Mouse (Mus musculus) neural tube, embryonic 12.5 days (tissue): ENCODE results near the gene Sec22a. TPM values are rescaled to one million over a fixed set of nuclear protein-coding genes. Genes with fewer than 3 reads are reported as not detected.

Experiments used
- ATAC-seq: fragments of 200-750 bp; cut with Nextera tagmentation; 2 replicates; pipeline ENCODE4 v1.8.0; 2017; ENCODE audit warnings: low read depth, mild to moderate bottlenecking, moderate TSS enrichment, moderate library complexity; ENCODE audit not compliant: low FRiP score
- H3K27ac ChIP-seq: fragments of 300-500 bp; sonication (generic); 2 replicates; pipeline ENCODE4 v1.5.1; 2016
- H3K27me3 ChIP-seq: fragments of 300-500 bp; sonication (generic); replicated peaks from 2 replicates; pipeline ENCODE4 v1.6.1; 2016; ENCODE audit warnings: mild to moderate bottlenecking
- H3K36me3 ChIP-seq: fragments of 300-500 bp; sonication (generic); 2 replicates; pipeline ENCODE4 v1.6.1; 2016; ENCODE audit warnings: mild to moderate bottlenecking
- H3K4me1 ChIP-seq: fragments of 300-500 bp; sonication (generic); 2 replicates; pipeline ENCODE4 v1.6.1; 2016
- H3K4me2 ChIP-seq: fragments of 300-500 bp; sonication (generic); replicated peaks from 2 replicates; pipeline ENCODE4 v1.6.1; 2016; ENCODE audit warnings: mild to moderate bottlenecking
- H3K4me3 ChIP-seq: fragments of 300-500 bp; sonication (generic); 2 replicates; pipeline ENCODE4 v1.5.1; 2016
- H3K9ac ChIP-seq: fragments of 300-500 bp; sonication (generic); 2 replicates; pipeline ENCODE4 v1.6.1; 2016; ENCODE audit warnings: mild to moderate bottlenecking
- H3K9me3 ChIP-seq: fragments of 300-500 bp; sonication (generic); 2 replicates; pipeline ENCODE4 v1.6.1; 2016; ENCODE audit warnings: mild to moderate bottlenecking
- WGBS: fragments of 180-500 bp; shearing (Covaris S2); methylation state at CpG from one replicate; pipeline ENCODE4 v1.1.7; 2016; 5-methylcytosine and 5-hydroxymethylcytosine counted together
- polyA plus RNA-seq: library from polyadenylated mRNA; unstranded; fragments of >200 nt; fragmentation: Nextera tagmentation; extraction: Ambion mirVana; gene quantifications from 2 replicates; pipeline ENCODE4 v1.2.1, GENCODE M21; 2016

Sec22a gene
- polyA plus RNA-seq, 1 experiment from 2014 or later = 35.3 TPM

DNA sequence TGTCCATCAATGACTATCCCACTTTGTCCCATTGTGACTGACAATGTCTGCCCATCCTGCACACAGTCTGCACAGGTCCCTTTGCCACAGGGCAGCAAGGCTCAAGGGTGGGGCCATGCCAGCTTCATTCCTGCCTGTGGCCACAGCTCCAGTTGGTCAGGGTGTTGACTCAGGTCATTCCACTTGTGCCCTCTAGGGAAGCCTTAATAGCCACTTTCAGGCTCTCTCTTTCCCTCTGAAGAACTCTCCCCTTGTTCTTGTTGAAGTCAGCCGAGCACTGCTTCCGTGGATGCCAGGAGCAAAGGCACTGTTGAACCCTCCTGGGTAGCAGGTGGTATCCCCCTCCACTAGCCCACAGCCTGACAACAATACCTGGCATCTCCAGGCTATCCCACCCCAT is 81.3 kb downstream of the Sec22a start:
- 75% methylated on average over 2 of the region's 2 CpGs for WGBS
- H3K9ac ChIP-seq = no peak overlapping the region
- 0 out of 2 replicates have a peak, but pooled peaks cover 3% of the 10 kb centered on the region for H3K4me1 ChIP-seq
- no peaks in the 10 kb centered on the region for H3K27me3 ChIP-seq
- no peak overlapping the region for H3K4me2 ChIP-seq
- H3K27ac ChIP-seq = no peak overlapping the region
- H3K9me3 ChIP-seq = no peaks in the 10 kb centered on the region
- no peak for ATAC-seq
- peaks cover 12% of the 10 kb centered on the region for H3K36me3 ChIP-seq
- no peak overlapping the region for H3K4me3 ChIP-seq

DNA sequence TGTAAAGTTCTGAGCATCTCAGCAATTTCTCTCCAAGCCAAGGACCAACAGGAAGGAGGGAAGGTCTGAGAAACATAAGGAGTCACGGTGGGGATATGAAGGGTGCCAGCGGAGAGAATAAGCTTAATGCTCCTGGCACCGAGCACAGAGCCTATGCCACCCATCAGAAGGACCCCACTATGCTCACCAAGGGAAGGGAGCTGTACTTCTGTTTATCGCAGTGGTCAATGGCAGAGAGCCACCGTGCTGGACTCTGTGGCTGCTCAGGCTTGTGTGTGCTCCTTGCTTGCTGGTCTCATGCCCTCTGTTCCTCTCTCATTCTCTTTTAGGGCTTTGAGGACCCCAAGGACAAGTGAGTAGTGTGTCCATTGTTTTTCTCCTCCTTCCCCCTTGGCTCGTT is 85.6 kb downstream of the Sec22a start:
- ATAC-seq = no peak
- no peak overlapping the region for H3K27ac ChIP-seq
- H3K9ac ChIP-seq = no peak overlapping the region
- 81% methylated on average over 6 of the region's 6 CpGs for WGBS
- H3K4me2 ChIP-seq = no peak overlapping the region
- no peaks in the 10 kb centered on the region for H3K36me3 ChIP-seq
- H3K27me3 ChIP-seq = 0 out of 2 replicates have a peak, but pooled peaks cover 4% of the 10 kb centered on the region
- no peak overlapping the region for H3K4me3 ChIP-seq
- H3K9me3 ChIP-seq = no peaks in the 10 kb centered on the region
- 0 out of 2 replicates have a peak, but pooled peaks cover 9% of the 10 kb centered on the region for H3K4me1 ChIP-seq

DNA sequence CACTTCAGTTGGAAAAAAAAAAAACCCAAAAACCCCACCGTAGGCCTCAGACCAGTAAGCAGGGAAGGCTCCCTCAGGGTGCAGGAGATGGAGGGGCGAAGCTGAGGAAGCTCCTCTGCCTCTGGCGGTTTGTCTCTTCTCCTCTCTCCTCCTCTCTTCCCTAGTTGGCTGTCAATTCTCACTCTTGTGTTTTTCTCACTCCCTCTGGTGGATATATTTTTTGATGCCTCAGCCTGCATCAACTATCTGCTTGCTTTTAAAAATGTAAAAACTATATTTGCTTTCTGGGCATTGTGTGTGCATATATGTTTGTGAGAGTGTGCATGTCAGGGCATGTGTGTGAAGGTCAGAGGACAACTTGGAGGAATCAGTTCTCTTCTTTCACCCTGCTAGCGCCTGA is 91.3 kb downstream of the Sec22a start:
- no peaks in the 10 kb centered on the region for H3K36me3 ChIP-seq
- H3K9ac ChIP-seq = no peak overlapping the region
- ATAC-seq = no peak
- H3K27me3 ChIP-seq = 0 out of 2 replicates have a peak, but pooled peaks cover 4% of the 10 kb centered on the region
- H3K9me3 ChIP-seq = no peaks in the 10 kb centered on the region
- no peak overlapping the region for H3K27ac ChIP-seq
- no peak overlapping the region for H3K4me2 ChIP-seq
- peaks cover 10% of the 10 kb centered on the region; the same call in 1 of the 2 replicates for H3K4me1 ChIP-seq
- 62% methylated on average over 4 of the region's 4 CpGs for WGBS
- H3K4me3 ChIP-seq = no peak overlapping the region

DNA sequence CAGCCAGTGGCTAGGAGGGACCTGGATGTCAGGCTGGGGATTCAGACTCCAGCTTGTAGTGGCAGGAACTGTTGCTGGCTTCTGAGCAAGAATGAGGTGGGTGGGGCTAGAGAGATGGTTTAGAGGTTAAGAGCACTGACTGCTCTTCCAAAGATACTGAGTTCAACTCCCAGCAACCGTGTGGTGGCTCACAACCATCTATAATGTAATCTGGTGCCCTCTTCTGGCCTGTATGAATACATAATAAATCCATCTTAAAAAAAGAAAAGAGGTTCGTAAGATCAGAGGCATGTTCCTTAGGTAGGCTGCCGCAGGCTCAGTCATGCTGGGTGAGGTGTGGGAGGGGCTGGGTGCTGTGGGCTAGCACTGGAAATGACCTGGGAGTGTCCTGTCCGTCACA is 92.1 kb downstream of the Sec22a start:
- 56% methylated on average over 4 of the region's 4 CpGs for WGBS
- Histone ChIP-seq H3K4me2 (no peak overlapping the region), H3K4me1 (peaks cover 10% of the 10 kb centered on the region; the same call in 1 of the 2 replicates), H3K27me3 (0 out of 2 replicates have a peak, but pooled peaks cover 4% of the 10 kb centered on the region), H3K36me3 (no peaks in the 10 kb centered on the region), H3K4me3 (no peak overlapping the region), H3K27ac (no peak overlapping the region), H3K9me3 (no peaks in the 10 kb centered on the region), H3K9ac (no peak overlapping the region)
- no peak for ATAC-seq

DNA sequence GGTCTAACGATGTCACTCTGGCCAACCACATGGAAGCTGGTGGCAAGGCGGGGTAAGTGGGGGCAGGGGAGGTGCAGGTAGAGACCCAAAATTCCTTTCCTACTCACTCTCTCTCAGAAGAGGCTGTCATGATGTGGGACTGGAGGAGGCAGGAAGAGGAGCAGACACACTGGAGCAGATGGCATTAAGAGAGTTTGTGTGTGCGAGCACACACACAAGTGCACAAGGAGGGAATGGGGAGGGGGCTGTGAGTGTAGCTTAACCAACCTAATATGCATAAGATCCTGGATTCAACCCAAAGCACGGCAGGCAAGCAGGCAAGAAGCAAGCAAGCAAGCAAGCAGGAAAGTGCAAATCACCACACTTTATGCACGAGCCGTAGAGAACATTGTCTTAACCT is 92.8 kb downstream of the Sec22a start:
- no peak overlapping the region for H3K27ac ChIP-seq
- no peak for ATAC-seq
- no peaks in the 10 kb centered on the region for H3K36me3 ChIP-seq
- 0 out of 2 replicates have a peak, but pooled peaks cover 4% of the 10 kb centered on the region for H3K27me3 ChIP-seq
- no peaks in the 10 kb centered on the region for H3K9me3 ChIP-seq
- H3K9ac ChIP-seq = no peak overlapping the region
- H3K4me3 ChIP-seq = no peak overlapping the region
- H3K4me1 ChIP-seq = peaks cover 8% of the 10 kb centered on the region; the same call in 1 of the 2 replicates
- WGBS = 82% methylated on average over 6 of the region's 6 CpGs
- H3K4me2 ChIP-seq = no peak overlapping the region

DNA sequence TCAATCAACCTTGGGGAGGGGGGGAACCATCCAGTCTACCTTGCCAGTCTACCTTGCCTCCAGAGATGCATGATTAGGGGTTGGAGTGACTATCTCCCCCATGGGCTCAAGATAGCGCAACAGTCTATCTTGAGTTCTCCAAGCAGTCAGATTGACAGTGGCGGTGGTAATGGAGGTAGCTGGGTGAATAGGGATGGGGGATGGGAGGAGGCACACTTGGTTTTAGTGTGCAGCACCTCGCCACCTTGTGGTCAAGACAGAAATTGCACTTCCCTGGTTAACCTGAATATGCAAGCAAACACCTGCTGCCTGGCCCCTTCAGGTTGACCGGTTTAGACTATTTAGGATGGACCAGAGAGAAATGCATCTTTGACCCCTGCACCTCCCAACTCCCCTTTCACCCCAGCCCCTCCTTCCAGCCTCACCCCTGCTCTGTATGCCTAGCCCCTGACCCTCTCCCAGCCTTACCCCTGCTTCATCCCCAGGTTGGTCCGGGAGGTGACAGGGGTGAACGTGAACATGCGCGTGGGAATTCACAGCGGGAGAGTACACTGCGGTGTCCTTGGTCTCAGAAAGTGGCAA is 93.3 kb downstream of the Sec22a start:
- Histone ChIP-seq H3K27ac (no peak overlapping the region), H3K27me3 (0 out of 2 replicates have a peak, but pooled peaks cover 4% of the 10 kb centered on the region), H3K4me1 (peaks cover 4% of the 10 kb centered on the region; the same call in 1 of the 2 replicates), H3K36me3 (no peaks in the 10 kb centered on the region), H3K9ac (no peak overlapping the region), H3K4me2 (no peak overlapping the region), H3K9me3 (no peaks in the 10 kb centered on the region), H3K4me3 (no peak overlapping the region)
- 42% methylated on average over 10 of the region's 10 CpGs for WGBS
- ATAC-seq = peak; percentile 62

Other genes starting within 250 kb of the Sec22a start
- gene Adcy5, start 209.0 kb downstream of the Sec22a start, polyA plus RNA-seq = 3.6 and 3.8 TPM in 2 replicates
- gene Pdia5, start 127.0 kb upstream of the Sec22a start, polyA plus RNA-seq = 21.9 and 24.0 TPM in 2 replicates
- 43.2 and 46.1 TPM in 2 replicates for gene Sema5b, start 177.2 kb upstream of the Sec22a start, polyA plus RNA-seq